Mouse (Mus musculus): Measurements from ENCODE around the gene Cacfd1.

GRCm38 (mm10) chr2:27026857-27027617, 17.3 kb downstream of the Cacfd1 start:
- TF ChIP-seq CTCF (conservative IDR thresholded peaks at IDR 0.05; ENCODE audit: low read length) (no peak), NANOG (IDR thresholded peaks at IDR 0.05; ENCODE audit: borderline replicate concordance, low read length) (no peak), POU5F1 (IDR thresholded peaks at IDR 0.05; ENCODE audit: borderline replicate concordance, low read length) (no peak)

Data from E14TG2a.4 (cell line).